Mouse (Mus musculus): Measurements from ENCODE around the gene Gimd1. TPM values are rescaled to one million over a fixed set of nuclear protein-coding genes. Genes with fewer than 3 reads are reported as not detected.

Gene Gimd1
- polyA plus RNA-seq (2014; fragmentation: Nextera tagmentation; extraction: Ambion mirVana): not detected in 2 replicates

DNA sequence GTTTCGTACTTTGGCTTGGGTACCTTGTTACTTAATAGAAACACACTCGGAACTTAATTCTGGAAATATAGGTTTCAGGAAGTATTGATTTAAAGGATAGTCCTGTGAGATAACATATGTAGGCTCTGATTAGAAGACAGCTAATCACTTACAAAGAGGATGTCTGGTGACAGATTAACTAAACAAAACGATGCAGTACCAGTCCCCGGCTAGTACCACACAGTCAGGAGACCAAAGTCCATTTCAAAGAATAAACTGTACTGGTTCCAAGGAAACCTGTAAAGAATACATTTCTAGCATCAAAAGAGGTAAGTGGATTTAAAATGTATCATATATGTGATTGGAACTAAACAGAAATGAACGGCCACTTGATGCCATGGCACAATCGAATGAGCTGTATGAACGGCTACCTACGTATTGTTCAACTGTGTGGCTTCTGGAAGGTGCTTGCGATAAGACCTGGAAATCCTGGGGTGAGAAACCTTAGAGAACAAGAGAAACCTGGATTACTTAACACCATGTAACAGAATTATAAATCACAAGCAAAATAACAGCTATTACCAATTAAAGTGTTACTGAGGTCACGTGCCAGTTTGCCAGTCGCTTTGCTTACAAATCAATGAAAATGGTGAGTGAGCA, at the start of gene Gimd1:
Gimd1 (plus strand) TSS at position 220 of the 639 bp plus-strand sequence.
- H3K36me3 ChIP-seq (ENCODE audit: control insufficient read depth, insufficient read depth, low read length): no peaks in the 10 kb centered on the region
- no peaks in the 10 kb centered on the region for H3K9me3 ChIP-seq (ENCODE audit: control insufficient read depth, low read length)
- ATAC-seq (ENCODE audit: low FRiP score) (no peak), DNase-seq (ENCODE audit: low spot score) (no peak)
- H3K9ac ChIP-seq (ENCODE audit: low read depth, low read length): no peak within 1 kb of the TSS
- no peak within 1 kb of the TSS for H3K4me3 ChIP-seq (ENCODE audit: low read depth, low read length)
- H3K27ac ChIP-seq (ENCODE audit: low read depth, low read length): no peak within 1 kb of the TSS
- no peak within 1 kb of the TSS for H3K4me2 ChIP-seq (replicated peaks; ENCODE audit: low read depth, low read length)
- H3K4me1 ChIP-seq (replicated peaks; ENCODE audit: control insufficient read depth, insufficient read depth, low read length): no peaks in the 10 kb centered on the region
- WGBS: 94% methylated on average over 11 of the region's 11 CpGs
- H3K27me3 ChIP-seq (ENCODE audit: control insufficient read depth, insufficient read depth, low read length): no peaks in the 10 kb centered on the region

DNA sequence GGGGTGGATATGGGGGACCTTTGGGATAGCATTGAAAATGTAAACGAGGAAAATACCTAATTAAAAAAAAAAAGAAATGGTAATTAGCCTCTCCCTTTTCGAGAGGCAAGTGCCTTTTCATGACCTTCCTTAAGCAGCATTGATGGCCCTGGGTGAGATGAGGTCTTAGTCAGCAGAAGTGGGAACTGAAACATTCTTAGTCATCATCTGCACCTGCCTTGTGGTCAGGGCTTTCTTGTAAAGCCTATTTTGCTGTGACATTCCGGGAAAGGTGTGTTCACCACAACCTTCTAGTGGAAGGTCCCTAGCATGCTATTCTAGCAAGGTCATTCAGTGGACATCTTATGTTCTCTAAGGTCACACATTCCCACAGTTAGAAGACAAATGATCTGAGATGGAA, 48.4 kb upstream of the Gimd1 start:
- Histone ChIP-seq H3K9ac (ENCODE audit: low read depth, low read length) (no peak overlapping the region), H3K27ac (ENCODE audit: low read depth, low read length) (no peak overlapping the region), H3K27me3 (ENCODE audit: control insufficient read depth, insufficient read depth, low read length) (no peaks in the 10 kb centered on the region), H3K4me1 (replicated peaks; ENCODE audit: control insufficient read depth, insufficient read depth, low read length) (no peaks in the 10 kb centered on the region), H3K4me3 (ENCODE audit: low read depth, low read length) (no peak overlapping the region), H3K36me3 (ENCODE audit: control insufficient read depth, insufficient read depth, low read length) (no peaks in the 10 kb centered on the region), H3K4me2 (replicated peaks; ENCODE audit: low read depth, low read length) (no peak overlapping the region), H3K9me3 (ENCODE audit: control insufficient read depth, low read length) (no peaks in the 10 kb centered on the region)
- WGBS: 79% methylated on average over 3 of the region's 3 CpGs
- ATAC-seq (ENCODE audit: low FRiP score) (no peak), DNase-seq (ENCODE audit: low spot score) (no peak)

DNA sequence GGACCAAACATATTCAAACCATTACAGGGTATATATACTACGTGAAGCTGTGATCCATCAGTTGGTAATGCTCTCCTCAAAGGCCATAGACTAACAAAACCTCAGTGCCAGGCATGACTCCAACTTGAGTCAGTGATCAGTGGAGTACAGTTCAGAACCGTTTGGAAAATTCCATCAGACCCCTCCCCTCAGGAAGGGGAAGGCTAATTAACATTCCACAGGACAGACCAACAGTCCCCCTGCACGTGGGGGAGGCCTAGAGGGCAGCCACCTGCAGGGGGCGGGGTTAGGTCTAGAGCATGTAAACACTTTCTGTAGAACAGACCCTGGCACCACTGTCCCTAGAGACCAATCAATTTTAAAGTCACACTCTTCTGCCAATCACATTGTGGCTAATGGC, 47.3 kb upstream of the Gimd1 start:
- H3K27ac ChIP-seq (ENCODE audit: low read depth, low read length): no peak overlapping the region
- H3K4me3 ChIP-seq (ENCODE audit: low read depth, low read length): no peak overlapping the region
- no peak overlapping the region for H3K4me2 ChIP-seq (replicated peaks; ENCODE audit: low read depth, low read length)
- WGBS: 45% methylated on average over 4 of the region's 4 CpGs
- peak; percentile 66 for ATAC-seq (ENCODE audit: low FRiP score)
- no peaks in the 10 kb centered on the region for H3K36me3 ChIP-seq (ENCODE audit: control insufficient read depth, insufficient read depth, low read length)
- H3K27me3 ChIP-seq (ENCODE audit: control insufficient read depth, insufficient read depth, low read length): no peaks in the 10 kb centered on the region
- no peak for DNase-seq (ENCODE audit: low spot score)
- H3K9me3 ChIP-seq (ENCODE audit: control insufficient read depth, low read length): no peaks in the 10 kb centered on the region
- H3K9ac ChIP-seq (ENCODE audit: low read depth, low read length): no peak overlapping the region
- no peaks in the 10 kb centered on the region for H3K4me1 ChIP-seq (replicated peaks; ENCODE audit: control insufficient read depth, insufficient read depth, low read length)

DNA sequence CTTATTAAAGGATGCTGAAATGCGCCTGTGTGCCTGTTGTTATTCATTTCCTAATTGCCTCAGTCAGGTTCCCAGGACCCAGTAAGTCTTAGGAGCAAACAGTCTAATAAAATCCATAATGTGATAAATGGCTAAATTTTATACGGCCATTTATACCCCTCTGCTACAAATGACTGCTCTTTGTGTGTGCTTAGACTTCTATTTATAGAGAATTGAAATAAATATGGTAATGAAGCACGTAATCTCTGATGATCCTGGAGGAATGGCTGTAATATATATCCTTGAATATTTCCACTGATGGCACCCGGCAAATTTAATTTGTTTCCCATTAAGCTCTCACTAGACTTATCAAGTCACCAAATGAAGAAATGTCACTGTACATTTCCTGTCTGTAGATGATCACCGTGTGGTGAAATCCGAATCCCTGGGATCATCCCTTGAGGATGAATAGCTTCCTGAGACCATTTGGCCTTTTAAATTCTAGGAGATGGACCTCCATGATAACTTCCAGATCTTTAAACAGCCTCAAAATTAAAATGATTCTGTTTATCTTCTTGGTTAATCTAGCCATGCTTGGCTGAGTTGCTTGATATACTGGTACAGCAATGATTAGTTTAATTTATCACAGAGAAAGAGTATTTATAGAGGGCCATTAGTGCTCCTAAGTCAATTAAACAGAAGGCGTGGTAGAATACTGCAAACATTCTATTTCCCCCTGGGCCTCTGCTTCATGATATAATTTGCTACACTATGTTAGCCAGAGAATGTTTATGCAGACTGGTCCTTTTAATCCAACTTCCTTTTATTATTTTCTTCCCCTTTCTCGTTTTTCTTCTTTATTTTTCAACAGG, 44.3 kb upstream of the Gimd1 start:
- H3K9me3 ChIP-seq (ENCODE audit: control insufficient read depth, low read length): no peaks in the 10 kb centered on the region
- no peaks in the 10 kb centered on the region for H3K27me3 ChIP-seq (ENCODE audit: control insufficient read depth, insufficient read depth, low read length)
- H3K4me1 ChIP-seq (replicated peaks; ENCODE audit: control insufficient read depth, insufficient read depth, low read length): no peaks in the 10 kb centered on the region
- no peak overlapping the region for H3K4me3 ChIP-seq (ENCODE audit: low read depth, low read length)
- no peaks in the 10 kb centered on the region for H3K36me3 ChIP-seq (ENCODE audit: control insufficient read depth, insufficient read depth, low read length)
- no peak overlapping the region for H3K9ac ChIP-seq (ENCODE audit: low read depth, low read length)
- ATAC-seq (ENCODE audit: low FRiP score): peak; percentile 47; the same call in 1 of the 2 replicates
- no peak overlapping the region for H3K4me2 ChIP-seq (replicated peaks; ENCODE audit: low read depth, low read length)
- no peak for DNase-seq (ENCODE audit: low spot score)
- 74% methylated on average over 8 of the region's 8 CpGs for WGBS
- H3K27ac ChIP-seq (ENCODE audit: low read depth, low read length): no peak overlapping the region

DNA sequence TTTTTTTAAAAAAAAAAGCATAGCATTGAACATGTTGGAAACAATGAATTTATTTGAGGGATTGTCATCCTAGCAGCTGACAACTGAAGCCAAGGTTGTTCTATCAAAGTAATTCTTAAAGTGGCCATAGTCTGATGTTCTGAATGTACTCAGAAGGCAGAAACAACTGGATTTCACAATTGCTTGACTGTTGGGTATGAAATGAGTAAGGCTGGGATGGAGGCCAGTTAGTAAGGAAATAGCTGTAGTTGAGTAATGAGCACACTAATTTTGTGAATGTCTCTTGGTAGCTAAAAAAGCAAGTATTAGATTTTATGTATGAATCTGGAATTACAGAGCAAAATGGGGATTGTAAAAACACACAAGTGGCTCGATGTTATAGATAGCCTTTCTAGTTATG, 41.5 kb upstream of the Gimd1 start:
- 74% methylated on average over 1 of the region's 1 CpGs for WGBS
- H3K27ac ChIP-seq (ENCODE audit: low read depth, low read length): no peak overlapping the region
- ATAC-seq (ENCODE audit: low FRiP score) (no peak), DNase-seq (ENCODE audit: low spot score) (no peak)
- H3K27me3 ChIP-seq (ENCODE audit: control insufficient read depth, insufficient read depth, low read length): no peaks in the 10 kb centered on the region
- no peak overlapping the region for H3K9ac ChIP-seq (ENCODE audit: low read depth, low read length)
- no peaks in the 10 kb centered on the region for H3K4me1 ChIP-seq (replicated peaks; ENCODE audit: control insufficient read depth, insufficient read depth, low read length)
- H3K9me3 ChIP-seq (ENCODE audit: control insufficient read depth, low read length): no peaks in the 10 kb centered on the region
- no peaks in the 10 kb centered on the region for H3K36me3 ChIP-seq (ENCODE audit: control insufficient read depth, insufficient read depth, low read length)
- no peak overlapping the region for H3K4me3 ChIP-seq (ENCODE audit: low read depth, low read length)
- H3K4me2 ChIP-seq (replicated peaks; ENCODE audit: low read depth, low read length): no peak overlapping the region

DNA sequence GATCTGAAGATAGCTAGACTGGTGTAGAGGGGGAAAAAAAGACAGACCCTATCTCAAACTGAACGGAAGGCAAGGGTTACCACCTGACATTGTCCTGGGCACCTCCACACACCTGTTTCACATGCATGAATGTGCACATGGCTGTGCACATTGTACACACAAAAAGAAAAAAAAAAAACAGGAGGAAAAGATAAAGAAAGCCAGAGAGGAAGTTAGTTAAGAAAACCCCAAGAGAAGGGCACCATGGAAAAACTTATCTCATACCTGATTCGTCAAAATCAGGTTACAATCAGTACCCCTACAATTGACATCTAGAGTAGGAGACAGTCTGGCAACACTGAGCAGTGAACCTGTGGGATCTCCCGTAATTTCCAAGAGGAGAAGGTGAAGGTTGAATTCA, 39.6 kb upstream of the Gimd1 start:
- Histone ChIP-seq H3K4me3 (ENCODE audit: low read depth, low read length) (no peak overlapping the region), H3K9me3 (ENCODE audit: control insufficient read depth, low read length) (no peaks in the 10 kb centered on the region), H3K36me3 (ENCODE audit: control insufficient read depth, insufficient read depth, low read length) (no peaks in the 10 kb centered on the region), H3K27ac (ENCODE audit: low read depth, low read length) (no peak overlapping the region), H3K27me3 (ENCODE audit: control insufficient read depth, insufficient read depth, low read length) (no peaks in the 10 kb centered on the region), H3K9ac (ENCODE audit: low read depth, low read length) (no peak overlapping the region), H3K4me2 (replicated peaks; ENCODE audit: low read depth, low read length) (no peak overlapping the region), H3K4me1 (replicated peaks; ENCODE audit: control insufficient read depth, insufficient read depth, low read length) (no peaks in the 10 kb centered on the region)
- ATAC-seq (ENCODE audit: low FRiP score) (no peak), DNase-seq (ENCODE audit: low spot score) (no peak)
- WGBS: 72% methylated on average over 3 of the region's 3 CpGs

DNA sequence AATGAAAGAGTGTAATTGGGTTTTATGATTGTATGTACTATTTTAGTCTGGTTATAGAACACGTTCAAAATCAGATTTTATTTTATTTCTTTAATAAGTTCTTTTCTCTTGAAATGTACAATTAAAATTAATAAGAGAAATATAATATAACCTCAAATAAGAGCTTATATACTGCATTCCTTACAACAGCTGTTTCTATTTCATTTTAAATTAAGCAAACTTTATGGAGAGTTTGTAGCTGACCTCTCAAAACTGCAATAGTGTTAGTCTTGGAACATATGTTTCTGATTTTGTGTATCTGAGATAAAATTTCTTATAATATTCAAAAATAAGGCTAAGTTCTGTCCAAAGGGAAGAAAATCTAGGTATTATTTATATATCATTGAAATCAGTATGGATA, 39.0 kb upstream of the Gimd1 start:
- no peaks in the 10 kb centered on the region for H3K4me1 ChIP-seq (replicated peaks; ENCODE audit: control insufficient read depth, insufficient read depth, low read length)
- H3K4me3 ChIP-seq (ENCODE audit: low read depth, low read length): no peak overlapping the region
- DNase-seq (ENCODE audit: low spot score): no peak
- no peaks in the 10 kb centered on the region for H3K27me3 ChIP-seq (ENCODE audit: control insufficient read depth, insufficient read depth, low read length)
- WGBS: 77% methylated on average over 1 of the region's 1 CpGs
- H3K27ac ChIP-seq (ENCODE audit: low read depth, low read length): no peak overlapping the region
- H3K36me3 ChIP-seq (ENCODE audit: control insufficient read depth, insufficient read depth, low read length): no peaks in the 10 kb centered on the region
- no peak overlapping the region for H3K4me2 ChIP-seq (replicated peaks; ENCODE audit: low read depth, low read length)
- no peak overlapping the region for H3K9ac ChIP-seq (ENCODE audit: low read depth, low read length)
- ATAC-seq (ENCODE audit: low FRiP score): no peak
- H3K9me3 ChIP-seq (ENCODE audit: control insufficient read depth, low read length): no peaks in the 10 kb centered on the region

DNA sequence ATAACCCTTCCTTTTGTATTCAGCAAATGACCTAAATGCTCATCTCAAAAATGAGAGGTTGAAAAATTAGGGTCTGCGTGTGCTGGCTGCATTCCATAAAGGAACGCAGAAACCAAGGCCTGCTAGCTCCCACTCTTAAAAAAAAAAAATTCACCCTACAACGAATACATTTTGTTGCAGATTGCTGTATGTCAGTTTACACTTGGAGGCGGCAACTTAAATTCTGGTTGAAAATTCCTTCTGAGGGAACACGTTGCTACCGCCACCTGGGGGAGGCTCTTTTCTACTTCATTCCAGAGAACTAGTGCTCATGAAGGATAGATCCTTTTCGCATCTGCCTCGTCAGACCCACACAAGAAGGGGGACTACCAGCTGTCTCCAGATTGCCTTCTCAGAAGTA, 879 bp upstream of the Gimd1 start:
- Histone ChIP-seq H3K27me3 (ENCODE audit: control insufficient read depth, insufficient read depth, low read length) (no peaks in the 10 kb centered on the region), H3K4me2 (replicated peaks; ENCODE audit: low read depth, low read length) (no peak overlapping the region), H3K36me3 (ENCODE audit: control insufficient read depth, insufficient read depth, low read length) (no peaks in the 10 kb centered on the region), H3K4me1 (replicated peaks; ENCODE audit: control insufficient read depth, insufficient read depth, low read length) (no peaks in the 10 kb centered on the region), H3K27ac (ENCODE audit: low read depth, low read length) (no peak overlapping the region), H3K9me3 (ENCODE audit: control insufficient read depth, low read length) (no peaks in the 10 kb centered on the region), H3K4me3 (ENCODE audit: low read depth, low read length) (no peak overlapping the region), H3K9ac (ENCODE audit: low read depth, low read length) (no peak overlapping the region)
- ATAC-seq (ENCODE audit: low FRiP score): no peak
- peak; percentile 3 for DNase-seq (ENCODE audit: low spot score)
- 54% methylated on average over 8 of the region's 8 CpGs for WGBS

DNA sequence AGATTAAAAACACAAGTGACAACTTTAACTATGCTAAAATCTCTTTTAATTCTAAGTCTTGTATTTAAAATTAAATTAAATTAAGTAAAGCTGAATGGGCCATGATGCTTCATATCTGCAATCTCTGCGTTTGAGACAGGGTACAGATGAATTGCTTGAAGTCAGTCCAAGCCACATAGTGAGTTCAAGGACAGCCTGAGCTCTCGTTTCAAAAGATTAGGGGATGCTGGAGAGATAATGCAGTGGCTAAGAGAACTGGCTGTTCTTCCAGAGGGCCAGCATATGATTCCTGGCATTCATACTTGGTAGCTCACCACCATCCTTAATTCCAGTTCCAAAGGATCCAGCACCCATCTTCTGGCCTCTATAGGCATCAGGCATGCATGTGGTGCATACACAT, 3.6 kb downstream of the Gimd1 start:
- ATAC-seq (ENCODE audit: low FRiP score): no peak
- no peak overlapping the region for H3K4me3 ChIP-seq (ENCODE audit: low read depth, low read length)
- DNase-seq (ENCODE audit: low spot score): no peak
- H3K9ac ChIP-seq (ENCODE audit: low read depth, low read length): no peak overlapping the region
- 69% methylated on average over 2 of the region's 2 CpGs for WGBS
- no peaks in the 10 kb centered on the region for H3K27me3 ChIP-seq (ENCODE audit: control insufficient read depth, insufficient read depth, low read length)
- H3K27ac ChIP-seq (ENCODE audit: low read depth, low read length): no peak overlapping the region
- no peaks in the 10 kb centered on the region for H3K4me1 ChIP-seq (replicated peaks; ENCODE audit: control insufficient read depth, insufficient read depth, low read length)
- no peak overlapping the region for H3K4me2 ChIP-seq (replicated peaks; ENCODE audit: low read depth, low read length)
- no peaks in the 10 kb centered on the region for H3K9me3 ChIP-seq (ENCODE audit: control insufficient read depth, low read length)
- no peaks in the 10 kb centered on the region for H3K36me3 ChIP-seq (ENCODE audit: control insufficient read depth, insufficient read depth, low read length)

All from hindbrain, embryonic 11.5 days (tissue).